Comparison of ENCODE assay signal across 7 mouse cellular contexts in genomic region chr7:93079420-93079784, GRCm38 (mm10). TPM values are rescaled to one million over a fixed set of nuclear protein-coding genes. Genes with fewer than 3 reads are reported as not detected.
DNase-seq lines count a peak whose midpoint lies in the region; ATAC-seq and TF ChIP-seq lines count a peak whose summit lies in the region.

No protein-coding gene starts in this region.

- 0 out of 2 replicates have a peak overlapping the region, but pooled peaks have one; percentile 88 for H3K27ac ChIP-seq in forebrain, embryonic 14.5 days (ENCODE audit: low read depth, low read length)
- peak overlapping the region; percentile 85; the same call in 1 of the 2 replicates for H3K27ac ChIP-seq in limb, embryonic 13.5 days
- no peak overlapping the region for H3K27ac ChIP-seq in olfactory bulb, adult 2 months (ENCODE audit: insufficient read depth, low read depth, low read length)

- peak overlapping the region; percentile 91 for H3K9ac ChIP-seq in forebrain, embryonic 14.5 days (ENCODE audit: low read length)
- peak overlapping the region; percentile 85; the same call in 1 of the 2 replicates for H3K9ac ChIP-seq in limb, embryonic 13.5 days

- H3K27me3 ChIP-seq in forebrain, embryonic 14.5 days (replicated peaks; ENCODE audit: control insufficient read depth, insufficient read depth, low read length) = peaks cover 4% of the 10 kb centered on the region; the same call in 1 of the 2 replicates
- no peaks in the 10 kb centered on the region for H3K27me3 ChIP-seq in limb, embryonic 13.5 days

- TF ChIP-seq CTCF in lung, adult 2 months (IDR thresholded peaks at IDR 0.05; ENCODE audit: insufficient read depth, low read length) = no peak
- no peak for TF ChIP-seq CTCF in olfactory bulb, adult 2 months (IDR thresholded peaks at IDR 0.05; ENCODE audit: insufficient read depth, low read depth, low read length)

- no peaks in the 10 kb centered on the region for H3K9me3 ChIP-seq in forebrain, embryonic 14.5 days (replicated peaks; ENCODE audit: control insufficient read depth, low read length)
- H3K9me3 ChIP-seq in limb, embryonic 13.5 days = no peaks in the 10 kb centered on the region

- TF ChIP-seq POLR2A in lung, adult 2 months (IDR thresholded peaks at IDR 0.05; ENCODE audit: borderline replicate concordance, extremely low read depth, low read depth, low read length) = no peak
- no peak for TF ChIP-seq POLR2A in olfactory bulb, adult 2 months (IDR thresholded peaks at IDR 0.05; ENCODE audit: insufficient read depth, low read depth, low read length)

- no peaks in the 10 kb centered on the region; the same call in 1 of the 2 replicates for H3K4me1 ChIP-seq in lung, adult 2 months (ENCODE audit: control insufficient read depth, insufficient read depth, low read length)
- peaks cover 28% of the 10 kb centered on the region for H3K4me1 ChIP-seq in forebrain, embryonic 14.5 days (ENCODE audit: control insufficient read depth, insufficient read depth, low read length)
- peaks cover 34% of the 10 kb centered on the region for H3K4me1 ChIP-seq in limb, embryonic 13.5 days
- H3K4me1 ChIP-seq in olfactory bulb, adult 2 months (ENCODE audit: control insufficient read depth, insufficient read depth, low read length) = peaks cover 3% of the 10 kb centered on the region

- 35% methylated on average over 7 of the region's 7 CpGs for WGBS in lung, adult 2 months
- 10% methylated on average over 7 of the region's 7 CpGs for WGBS in forebrain, embryonic 14.5 days
- 20% methylated on average over 7 of the region's 7 CpGs for WGBS in limb, embryonic 13.5 days
- 15% methylated on average over 7 of the region's 7 CpGs for WGBS in olfactory bulb, adult 2 months

- no peak for DNase-seq in lung, adult 2 months
- DNase-seq in lung, postnatal 4 days = no peak
- DNase-seq in forebrain, embryonic 14.5 days (ENCODE audit: low spot score) = no peak
- no peak for DNase-seq in urinary bladder, postnatal 25 days (ENCODE audit: low spot score)

- H3K36me3 ChIP-seq in forebrain, embryonic 14.5 days (ENCODE audit: control insufficient read depth, insufficient read depth, low read length) = no peaks in the 10 kb centered on the region
- H3K36me3 ChIP-seq in limb, embryonic 13.5 days = no peaks in the 10 kb centered on the region

- ATAC-seq in forebrain, embryonic 14.5 days = no peak
- ATAC-seq in limb, embryonic 13.5 days (ENCODE audit: low FRiP score, low read depth) = peak; percentile 16; the same call in 1 of the 2 replicates
- ATAC-seq in inflammation-experienced regulatory T-cells, adult 6 months = no peak

- peak overlapping the region; percentile 51 for H3K4me3 ChIP-seq in lung, adult 2 months (replicated peaks; ENCODE audit: extremely low read depth, low read depth, low read length)
- peak overlapping the region; percentile 84 for H3K4me3 ChIP-seq in forebrain, embryonic 14.5 days (ENCODE audit: low read depth, low read length)
- peak overlapping the region; percentile 74 for H3K4me3 ChIP-seq in limb, embryonic 13.5 days
- H3K4me3 ChIP-seq in olfactory bulb, adult 2 months (ENCODE audit: insufficient read depth, low read depth, low read length) = peak overlapping the region; percentile 66

- H3K4me2 ChIP-seq in forebrain, embryonic 14.5 days (ENCODE audit: low read length) = peak overlapping the region; percentile 83
- H3K4me2 ChIP-seq in limb, embryonic 13.5 days (replicated peaks) = peak overlapping the region; percentile 87

RNA-seq across cellular contexts. Expression of gene Fam181b, which starts 0.3 kb away (rescaled TPM):
- polyA plus RNA-seq in lung, adult 2 months (2012; rRNA removed) = 7.3 and 7.6 TPM in 2 replicates
- 20.7 and 25.3 TPM in 2 replicates for polyA plus RNA-seq in forebrain, embryonic 14.5 days (2014; fragmentation: Nextera tagmentation; extraction: Ambion mirVana)
- polyA plus RNA-seq in limb, embryonic 13.5 days (2015; fragmentation: Nextera tagmentation; extraction: Ambion mirVana) = 16.2 and 16.8 TPM in 2 replicates
- not detected in 2 replicates for polyA plus RNA-seq in olfactory bulb, adult 2 months (2012; ENCODE audit: insufficient read depth, insufficient read length, low replicate concordance, missing spikeins)
- polyA plus RNA-seq in inflammation-experienced regulatory T-cells, adult 6 months (2017; shearing (Covaris generic)) = not detected
